Mouse (Mus musculus) naive thymus-derived CD4-positive, alpha-beta T cell, adult 2 months (primary cell): ENCODE measurements around the gene Zw10.

Experiments used
- DNase-seq: peaks from one replicate; pipeline ENCODE4 v3.0.0-alpha.2; 2011; ENCODE audit warnings: low read depth

Gene Zw10

DNA sequence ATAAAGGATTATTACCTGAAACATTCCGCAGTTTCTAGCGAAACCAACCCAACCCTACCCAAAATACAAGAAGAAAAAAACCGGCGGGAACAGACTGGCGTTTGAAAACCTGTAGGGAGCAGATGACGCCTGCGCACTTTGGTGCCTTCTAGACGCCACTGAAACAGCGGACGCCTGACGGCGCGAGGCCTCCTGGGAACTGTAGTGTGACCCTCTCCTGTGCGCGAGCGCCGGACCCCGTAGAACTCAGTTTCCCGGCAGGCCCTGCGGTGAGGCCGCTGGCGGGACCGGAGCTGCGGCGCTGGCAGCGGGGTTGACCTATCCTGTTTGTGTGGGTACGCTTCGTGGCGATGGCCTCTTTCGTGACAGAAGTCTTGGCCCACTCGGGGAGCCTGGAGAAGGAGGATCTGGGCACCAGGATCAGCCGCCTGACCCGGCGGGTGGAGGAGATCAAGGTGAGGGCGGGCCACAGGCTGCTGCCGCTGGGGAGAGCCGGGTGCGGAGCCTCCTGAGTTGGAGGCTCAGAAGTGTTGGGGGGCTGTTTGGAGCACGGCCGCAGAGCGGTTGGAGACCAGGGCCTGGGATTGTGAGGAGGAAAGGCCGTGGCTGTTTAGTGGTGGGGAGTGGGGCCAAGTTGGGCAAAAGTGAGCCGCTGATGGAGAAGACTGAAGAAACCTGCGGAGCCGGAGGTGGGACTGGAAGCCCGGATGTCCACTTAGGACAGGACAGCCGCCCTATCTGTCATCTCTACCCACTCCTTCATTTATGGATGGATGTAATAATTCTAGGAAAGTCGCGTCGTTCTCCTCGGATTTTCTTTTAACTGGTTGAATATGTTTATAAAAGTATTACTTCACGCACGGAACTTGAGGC, at the start of gene Zw10:
Zw10 (plus strand) TSS at position 281 of the 873 bp plus-strand sequence.
- DNase-seq, result peak; percentile 92

DNA sequence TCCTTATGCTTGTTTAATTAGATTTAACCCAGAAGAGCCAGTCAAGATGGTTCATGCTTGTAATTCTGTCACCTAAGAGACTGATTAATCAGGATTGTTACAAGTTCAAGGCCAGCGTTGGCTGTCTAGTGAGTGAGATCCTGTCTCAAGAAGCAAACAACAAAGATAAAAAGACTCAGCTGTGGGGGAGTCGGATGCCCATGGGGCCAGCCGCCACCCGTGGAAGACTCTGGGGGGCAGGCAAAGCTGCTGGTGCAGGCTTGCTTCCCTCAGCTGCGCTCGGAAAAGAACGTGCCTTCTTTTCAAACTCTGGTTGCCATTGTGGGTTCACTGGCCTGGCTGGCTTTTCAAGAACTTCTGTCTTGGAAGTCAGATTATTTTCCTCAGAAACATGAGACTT, 39.6 kb upstream of the Zw10 start:
- DNase-seq, result no peak

DNA sequence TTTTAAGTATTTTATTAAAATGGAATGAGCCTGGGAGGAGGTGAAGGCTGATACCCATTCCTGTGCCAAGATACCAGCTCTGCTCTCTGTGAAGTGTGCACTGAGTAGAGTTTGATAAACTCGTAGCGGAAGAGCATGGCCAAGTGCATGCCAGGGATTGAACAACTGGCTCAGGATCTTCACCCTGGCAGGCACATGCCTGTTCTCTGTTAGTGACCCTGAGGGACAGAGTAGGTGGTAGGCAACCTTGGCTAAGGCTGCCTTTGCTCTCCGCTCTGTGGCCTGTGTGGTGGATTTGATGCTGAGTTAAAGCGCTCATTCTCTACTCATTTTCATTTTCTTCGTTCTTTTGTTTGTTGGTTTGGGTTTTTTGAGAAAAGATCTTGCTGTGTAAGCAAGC, 34.1 kb upstream of the Zw10 start:
- no peak for DNase-seq

DNA sequence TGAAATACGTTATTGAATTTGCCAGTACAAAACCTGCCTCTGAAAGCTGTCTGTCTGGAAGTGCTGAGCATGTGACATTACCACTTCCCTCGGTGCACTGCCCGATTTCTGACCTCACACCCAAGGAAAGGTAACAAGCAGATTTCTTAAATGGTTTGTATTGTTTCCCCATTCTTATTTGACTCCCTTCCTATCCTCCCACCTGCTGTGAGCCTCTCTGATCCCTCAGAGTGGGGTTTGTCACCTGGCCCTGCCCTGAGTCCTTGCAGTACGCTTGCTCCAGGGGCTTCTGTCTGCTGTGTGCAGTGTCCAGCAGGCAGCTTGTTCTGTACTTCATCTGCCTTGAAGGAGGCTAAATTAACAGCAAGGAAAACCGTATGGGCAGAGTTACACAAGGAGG, 31.5 kb upstream of the Zw10 start:
- DNase-seq, result no peak

DNA sequence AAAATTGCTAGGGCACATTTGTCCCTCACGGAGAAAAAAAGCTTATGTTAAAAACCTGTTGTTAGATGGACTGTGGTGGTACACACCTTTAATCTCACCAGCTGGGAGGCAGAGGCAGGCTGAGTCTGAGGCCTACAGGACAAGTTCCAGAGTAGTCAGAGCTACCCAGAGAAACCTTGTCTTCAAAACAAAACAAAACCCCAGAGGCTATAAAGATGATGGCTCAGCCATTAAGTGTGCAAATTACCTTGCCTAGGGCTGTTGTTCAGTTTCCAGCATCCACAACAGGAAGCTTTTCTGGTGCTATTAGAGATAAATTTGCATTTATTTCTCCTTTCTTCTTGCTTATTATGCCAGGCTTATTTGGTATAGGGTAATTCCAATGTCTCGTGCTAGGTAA, 30.9 kb upstream of the Zw10 start:
- no peak for DNase-seq

DNA sequence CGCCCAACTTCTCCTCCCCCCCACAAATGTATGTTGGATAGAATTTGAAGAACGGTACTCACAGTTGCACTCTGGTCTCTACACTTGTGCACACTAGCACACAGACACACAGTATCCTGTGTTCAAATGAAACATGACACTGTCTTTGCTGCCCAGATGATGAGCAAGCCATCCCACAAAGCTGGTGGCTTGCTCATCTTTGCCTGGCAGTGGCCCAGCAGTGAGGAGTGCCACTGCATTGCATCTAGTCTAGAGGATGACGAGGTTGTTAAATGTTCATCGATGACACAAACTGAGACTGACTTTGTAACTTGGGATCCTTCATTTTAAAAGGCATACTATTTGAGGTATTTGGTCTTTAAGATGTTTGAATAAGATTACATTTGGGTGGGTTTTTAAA, 20.6 kb upstream of the Zw10 start:
- no peak for DNase-seq

DNA sequence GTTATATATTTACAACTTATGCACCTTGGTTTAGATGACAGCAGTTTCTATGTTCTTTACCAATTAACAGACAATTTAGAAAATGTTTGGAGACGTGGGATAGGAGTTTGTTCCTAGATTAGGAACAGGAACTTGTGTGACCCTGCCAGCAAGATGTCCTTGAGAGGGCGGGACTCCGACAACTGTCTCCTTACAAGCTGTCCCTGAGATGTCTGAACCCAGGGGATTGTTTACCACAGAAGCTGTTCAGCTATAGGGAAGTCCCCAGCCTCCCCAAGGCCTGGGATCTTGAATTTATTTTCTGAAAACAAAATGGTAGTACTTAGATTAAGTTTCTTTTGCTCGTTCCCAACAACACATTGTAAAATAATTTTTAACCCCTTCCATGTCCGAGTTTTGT, 4.5 kb upstream of the Zw10 start:
- peak; percentile 7 for DNase-seq

DNA sequence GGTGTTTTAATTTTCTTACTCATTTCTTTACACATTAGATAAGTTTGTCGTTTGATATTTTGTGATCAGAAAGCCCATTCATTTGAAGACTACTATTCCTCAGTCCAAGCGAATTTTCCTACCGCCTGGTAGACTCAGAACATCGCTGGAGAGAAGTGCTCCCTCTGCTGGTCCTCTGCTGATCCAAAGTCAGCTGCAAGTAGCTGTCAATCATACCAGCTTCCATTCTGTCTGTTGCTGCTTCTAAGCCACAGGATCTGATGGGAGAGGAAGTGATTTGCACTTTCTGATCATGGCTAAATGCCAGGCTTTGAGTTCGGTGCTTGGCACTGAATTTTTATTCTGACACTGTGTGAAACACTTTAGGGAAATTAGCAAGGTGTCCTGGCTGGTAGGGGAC, 4.1 kb upstream of the Zw10 start:
- peak; percentile 81 for DNase-seq

DNA sequence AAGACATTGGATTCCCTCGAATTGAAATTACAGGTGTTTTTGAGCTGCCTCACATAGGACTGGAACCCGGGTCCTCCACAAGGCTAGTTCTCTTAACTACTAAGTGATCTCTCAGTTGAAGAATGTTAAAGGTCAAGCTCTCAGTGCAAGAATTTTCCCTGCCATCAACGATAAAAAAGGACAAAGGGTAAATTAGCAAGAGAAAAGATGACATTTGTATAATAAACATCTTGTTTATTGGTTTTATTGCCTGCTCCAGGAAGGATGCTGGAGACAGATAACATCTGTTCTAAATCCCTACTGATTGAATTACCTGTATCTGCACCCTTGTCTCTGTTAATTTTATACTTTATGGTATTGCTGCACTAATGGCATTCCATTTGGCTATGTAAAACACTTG, 1.4 kb upstream of the Zw10 start:
- DNase-seq, result no peak

DNA sequence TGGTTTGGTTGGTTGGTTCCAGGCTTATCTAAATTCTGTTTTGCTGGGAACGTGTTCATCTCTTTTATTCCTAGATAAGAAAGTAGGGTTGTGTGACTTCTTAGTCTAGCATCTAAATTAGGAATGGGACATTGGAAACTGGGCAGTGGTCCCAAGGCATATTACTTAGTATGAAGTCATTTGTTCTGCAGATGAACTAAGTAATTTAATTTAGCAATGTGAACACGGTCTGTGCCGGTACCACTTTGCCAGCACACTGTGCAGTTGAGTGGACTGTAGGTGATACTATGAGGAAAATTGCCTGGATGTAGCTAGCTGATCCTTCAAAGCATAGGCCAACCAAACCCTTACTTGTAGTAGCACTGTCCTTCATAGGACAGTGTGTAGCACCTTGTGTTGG, 21.4 kb downstream of the Zw10 start:
- DNase-seq, result no peak

DNA sequence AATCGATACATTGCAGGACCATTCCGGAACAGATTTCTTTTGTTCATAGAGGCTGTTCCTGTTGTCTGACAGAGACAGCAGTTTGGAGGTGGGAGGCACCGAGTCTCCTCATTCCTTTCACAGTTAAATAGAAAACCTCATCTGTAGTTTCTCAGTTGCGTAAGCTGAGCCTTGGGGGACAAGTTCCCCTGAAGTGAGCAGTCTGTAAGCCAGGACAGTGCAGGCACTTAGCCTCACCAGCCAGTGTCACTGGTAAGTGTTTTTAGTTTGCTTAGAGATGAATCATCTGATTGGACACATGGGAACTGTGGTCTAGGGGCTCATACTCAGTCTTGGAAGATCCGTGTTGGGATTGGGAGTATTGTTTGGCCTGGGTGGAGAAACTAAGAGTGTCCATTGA, 25.7 kb downstream of the Zw10 start, which contains the start of gene Tmprss5:
Tmprss5 (plus strand) TSS at position 154 of the 400 bp plus-strand sequence.
- DNase-seq, result no peak

DNA sequence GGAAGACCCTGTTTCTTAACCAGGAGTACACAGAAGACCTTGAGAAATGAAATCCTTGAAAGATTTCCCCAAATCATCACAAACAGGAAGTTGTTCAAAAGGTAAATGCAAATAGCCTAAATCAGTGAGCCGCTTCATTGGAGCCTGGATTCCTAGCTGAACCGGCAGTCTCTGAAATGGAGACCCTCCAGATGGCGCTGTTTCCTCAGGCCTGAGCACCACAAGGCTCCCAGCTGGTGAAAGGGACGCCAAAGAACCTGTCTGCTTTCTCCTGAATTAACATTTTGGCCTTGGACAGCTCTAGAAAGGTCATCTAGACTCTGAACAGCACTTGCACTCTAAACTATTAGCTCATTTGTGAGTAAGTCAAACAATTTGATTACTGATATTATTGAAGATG, 26.1 kb downstream of the Zw10 start:
- peak; percentile 19 for DNase-seq

DNA sequence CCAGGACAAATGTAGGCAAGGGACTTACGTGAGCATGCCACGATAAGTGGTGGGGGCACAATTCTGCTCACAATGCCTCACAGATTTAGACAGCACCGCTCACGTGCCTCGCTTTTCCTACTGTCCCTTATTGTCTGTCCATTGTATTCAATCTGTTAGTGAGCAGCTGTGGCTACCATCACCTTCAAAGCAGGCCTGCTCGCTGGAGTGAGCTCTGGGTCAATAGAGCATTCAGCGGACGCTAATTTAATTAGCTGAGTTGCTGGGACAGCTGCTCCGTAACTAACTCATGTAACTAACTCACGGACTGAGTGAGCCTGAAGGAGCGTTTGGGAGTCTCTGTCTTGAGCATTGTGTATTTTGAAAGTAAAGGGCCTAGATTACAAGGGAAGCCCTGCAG, 31.9 kb downstream of the Zw10 start:
- no peak for DNase-seq

DNA sequence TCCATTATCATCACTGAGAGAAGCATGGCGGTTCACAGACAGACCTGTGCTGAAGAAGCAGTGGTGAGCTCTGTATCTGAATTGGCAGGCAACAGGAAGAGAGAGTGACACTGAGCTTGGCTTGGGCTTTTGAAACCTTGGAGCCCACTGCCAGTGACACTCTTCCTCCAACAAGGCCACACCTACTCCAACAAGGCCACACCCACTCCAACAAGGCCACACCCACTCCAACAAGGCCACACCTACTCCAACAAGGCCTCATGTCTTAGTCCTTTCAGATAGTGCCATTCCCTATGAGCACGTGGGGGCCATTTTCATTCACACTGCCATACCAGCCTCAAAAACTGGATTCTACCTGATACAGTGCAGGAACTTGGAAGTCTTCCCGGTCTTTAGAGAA, 43.5 kb downstream of the Zw10 start:
- no peak for DNase-seq

DNA sequence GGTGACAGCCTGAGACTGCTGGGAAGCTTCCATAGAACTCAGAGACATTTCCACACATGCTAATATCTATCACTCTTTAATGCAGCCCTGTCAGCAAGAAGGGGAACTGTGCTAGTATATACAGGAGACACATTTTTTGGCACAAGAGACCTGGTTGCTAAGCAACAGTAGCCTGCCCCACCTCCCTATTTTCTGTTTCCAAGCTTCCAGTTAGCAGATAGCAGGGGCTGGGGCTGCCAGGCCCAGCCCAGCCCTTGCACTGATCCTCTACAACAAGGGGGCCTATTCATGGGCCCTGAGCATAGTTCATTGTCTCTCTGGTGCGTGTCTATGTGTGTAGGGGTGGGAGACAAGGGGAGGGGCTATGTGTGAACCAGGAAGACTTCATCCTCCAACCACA, 46.9 kb downstream of the Zw10 start:
- no peak for DNase-seq

DNA sequence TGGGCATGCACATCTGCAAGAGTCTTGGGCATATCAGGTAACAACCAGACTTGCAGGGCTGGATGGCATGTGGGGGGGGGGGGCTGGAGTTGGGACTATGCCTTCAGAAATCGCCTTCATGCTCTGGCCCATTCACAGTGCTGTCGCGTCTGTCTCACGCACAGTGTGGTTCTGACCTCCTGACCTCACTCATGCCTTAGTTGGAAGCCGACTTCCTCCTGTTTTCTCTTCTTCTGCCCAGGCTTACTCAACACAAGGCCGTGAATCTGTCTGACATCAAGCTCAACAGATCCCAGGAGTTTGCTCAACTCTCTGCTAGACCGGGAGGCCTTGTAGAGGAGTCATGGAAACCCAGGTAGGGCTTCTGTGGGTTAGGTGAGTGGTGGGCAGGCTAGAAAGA, 53.7 kb downstream of the Zw10 start:
- DNase-seq, result no peak

DNA sequence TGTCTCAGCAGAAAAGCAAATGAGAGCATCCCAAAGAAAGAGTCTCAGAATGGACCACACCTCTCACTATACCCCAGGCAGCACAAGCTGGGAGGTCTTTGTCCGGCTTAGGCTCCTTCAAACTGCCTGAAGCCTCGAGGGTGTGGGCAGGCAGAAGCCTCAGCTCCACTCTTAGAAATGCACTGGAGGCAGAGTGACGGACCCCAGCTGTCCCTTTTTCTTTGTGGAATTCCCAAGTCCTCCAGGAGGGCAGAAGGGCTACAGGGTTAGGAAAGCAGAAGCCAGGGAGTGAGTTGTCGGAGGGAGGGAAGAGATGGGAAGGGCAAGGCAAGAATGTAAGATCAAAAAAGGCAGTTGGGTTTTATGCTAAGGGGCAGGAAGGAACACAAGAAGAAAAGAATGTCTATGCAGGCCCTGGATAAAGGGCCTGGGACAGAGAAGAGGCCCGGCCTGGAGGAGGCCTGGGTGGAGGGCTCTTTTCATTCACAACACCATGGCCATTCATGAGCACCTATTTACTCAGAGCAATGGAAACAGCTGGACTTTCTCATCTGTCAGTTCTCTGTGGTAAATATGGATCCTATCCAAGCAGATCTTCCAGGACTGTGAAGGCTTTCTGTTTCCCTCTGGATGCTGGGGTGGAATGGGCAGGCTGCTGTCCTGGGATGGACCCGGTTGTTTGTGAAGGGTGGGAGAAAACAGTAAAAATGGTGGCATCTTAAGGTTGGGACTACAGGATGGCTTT, 55.2 kb downstream of the Zw10 start:
- no peak for DNase-seq

DNA sequence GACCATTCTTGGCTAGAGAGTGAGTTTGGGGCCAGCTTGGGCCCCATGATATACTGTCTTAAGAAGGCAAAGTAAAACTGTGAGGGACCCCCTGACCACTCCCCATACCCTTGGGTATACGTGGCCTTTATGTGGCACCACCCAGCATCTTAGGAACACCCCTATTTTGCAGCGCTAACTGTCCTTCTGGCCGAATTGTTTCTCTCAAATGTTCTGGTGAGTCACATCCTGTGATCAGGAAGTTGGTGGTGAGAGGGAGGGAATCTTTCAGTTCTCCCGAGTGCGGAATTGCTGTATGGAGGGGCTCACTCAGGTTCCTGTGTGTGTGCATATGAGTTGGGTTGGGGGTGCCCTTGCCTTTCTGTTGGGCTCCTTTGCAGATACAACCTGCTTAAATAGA, 55.9 kb downstream of the Zw10 start:
- DNase-seq, result no peak

DNA sequence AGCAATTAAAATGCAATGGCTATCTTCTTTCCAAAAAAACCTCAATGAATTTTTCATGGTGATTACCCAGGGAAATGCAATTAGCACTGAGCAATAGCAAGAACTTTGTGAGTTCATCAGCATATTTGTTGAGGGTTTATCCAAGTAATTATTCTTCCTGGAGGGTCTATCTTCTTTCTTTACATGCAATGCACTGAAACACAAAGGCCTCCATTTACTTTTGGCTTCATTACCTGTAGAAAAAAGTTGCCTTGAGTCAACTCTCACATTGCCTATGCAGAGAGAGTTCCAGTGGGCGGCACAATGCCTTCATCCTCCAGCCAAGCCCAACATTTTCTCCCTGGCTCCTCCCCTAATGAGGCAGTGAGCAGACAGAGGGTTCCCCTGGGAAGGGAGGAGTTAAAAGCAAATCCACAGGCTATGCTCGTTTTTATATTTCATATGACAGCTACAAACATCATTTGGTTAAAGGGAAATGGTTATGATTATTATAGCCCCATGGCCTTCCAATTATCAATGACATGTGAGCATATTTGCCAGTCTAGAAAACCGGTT, 62.9 kb downstream of the Zw10 start:
- no peak for DNase-seq

DNA sequence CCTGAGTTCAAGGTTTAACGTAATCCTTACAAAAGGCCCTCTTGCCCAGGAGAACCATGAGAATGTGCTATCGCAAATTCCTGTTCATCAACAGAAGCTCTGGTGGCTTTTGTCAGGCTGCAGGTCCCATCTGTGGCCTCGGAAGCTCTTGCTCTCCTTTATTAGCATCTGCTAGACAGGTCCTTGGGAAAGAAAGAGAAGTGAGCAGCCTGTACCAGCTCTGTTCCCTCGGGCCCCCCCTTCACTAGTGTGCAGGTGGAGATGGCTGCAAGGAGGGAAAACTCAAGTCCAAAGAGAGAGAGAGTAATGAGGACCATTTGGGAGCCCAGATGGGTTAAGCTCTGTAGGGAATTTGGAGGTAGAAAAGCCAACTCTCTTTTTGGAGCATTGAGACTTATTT, 64.3 kb downstream of the Zw10 start:
- no peak for DNase-seq

DNA sequence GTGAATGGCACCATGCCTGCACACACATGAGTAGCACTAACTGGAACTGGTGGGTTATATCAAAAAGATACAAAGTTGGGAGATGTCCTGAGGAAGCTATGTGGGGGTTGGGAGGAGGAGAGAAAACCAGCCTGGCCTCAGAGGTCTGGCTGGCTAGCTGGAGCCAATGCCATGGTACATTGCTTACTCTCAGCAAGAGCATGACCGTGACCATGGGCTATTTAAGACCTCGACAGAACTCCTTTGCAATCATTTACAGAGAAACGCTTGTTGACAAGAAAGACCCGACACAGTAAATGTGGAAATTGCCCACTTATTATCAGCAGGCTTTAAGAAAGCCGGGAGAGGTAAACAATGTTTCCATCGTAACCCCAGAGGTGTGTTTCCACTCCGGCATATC, 70.3 kb downstream of the Zw10 start:
- no peak for DNase-seq
